ENCODE assay signal across 8 mouse cellular contexts in genomic region chr13:21734906-21735767, GRCm38 (mm10). TPM values are rescaled to one million over a fixed set of nuclear protein-coding genes. Genes with fewer than 3 reads are reported as not detected.
DNase-seq lines count a peak whose midpoint lies in the region; ATAC-seq lines count a peak whose summit lies in the region.

Gene Hist1h4j (plus strand): TSS chr13:21735064.

- peak; percentile 73 for ATAC-seq in activated CD4-positive, CD25-positive, alpha-beta regulatory T cell, adult 4 months
- peak; percentile 81 for ATAC-seq in common myeloid progenitor, adult 5-6 weeks (replicated peaks; ENCODE audit: low read depth, poor library complexity, severe bottlenecking)
- ATAC-seq in megakaryocyte progenitor cell, adult 5-6 weeks (replicated peaks; ENCODE audit: poor library complexity) = peak; percentile 81

- intact Hi-C loops in left cerebral cortex, postnatal 14 days (cut with DNase I) = loop anchor here (1.0 kb wide), 1 partner anchor 15 kb away; the partner anchor contains the start of gene Hist1h4k

- DNase-seq in gastrocnemius, postnatal 10 days = peak; percentile 60
- DNase-seq in induced T-regulatory cell, adult 2 months (ENCODE audit: low read depth) = peak; percentile 89
- DNase-seq in left cerebral cortex, postnatal 14 days (ENCODE audit: low spot score in 2 of 2) = peak; percentile 68 to 79
- peak; percentile 76 for DNase-seq in right cerebral cortex, postnatal 14 days
- DNase-seq in urinary bladder, postnatal 36 days (ENCODE audit: low spot score in 2 of 2) = peak; percentile 64 to 71

RNA-seq across cellular contexts. Expression of gene Hist1h4j, which starts in this region (rescaled TPM):
- polyA plus RNA-seq in activated CD4-positive, CD25-positive, alpha-beta regulatory T cell, adult 4 months (2017; shearing (Covaris generic)) = under 1 TPM in 1 of 2 experiments, not detected in 1; 0.61 TPM
- total RNA-seq in common myeloid progenitor, adult 5-6 weeks (2017) = 469 and 581 TPM in 2 replicates
- total RNA-seq in gastrocnemius, postnatal 10 days (2021) = 10 to 100 TPM; 32.2 to 32.7 TPM
- total RNA-seq in left cerebral cortex, postnatal 14 days (2021) = 10 to 100 TPM; 15.4 to 16.2 TPM
- total RNA-seq in megakaryocyte progenitor cell, adult 5-6 weeks (2015) = 3.0 and 6.7 TPM in 2 replicates
- total RNA-seq in megakaryocyte progenitor cell, adult 5-6 weeks (2017) = 303 and 332 TPM in 2 replicates

Comparison
In these comparisons a context has a peak if more than half of its experiments do, and no peak if none do; other contexts are left out.
1. Peak in every context shown above with its lines: DNase-seq and ATAC-seq.
2. Peak in ATAC-seq in activated CD4-positive, CD25-positive, alpha-beta regulatory T cell, adult 4 months; RNA of the gene not detected or under 1 TPM.